ENCODE assay signal across 8 mouse cellular contexts in genomic region chr8:12978726-12979125, GRCm38 (mm10). TPM values are rescaled to one million over a fixed set of nuclear protein-coding genes. Genes with fewer than 3 reads are reported as not detected.
DNase-seq lines count a peak whose midpoint lies in the region; ATAC-seq lines count a peak whose summit lies in the region.

No protein-coding gene starts in this region.

- no peaks in the 10 kb centered on the region for H3K36me3 ChIP-seq in heart, embryonic 14.5 days (ENCODE audit: control insufficient read depth, insufficient read depth, low read length)
- H3K36me3 ChIP-seq in stomach, embryonic 15.5 days = no peaks in the 10 kb centered on the region

- ATAC-seq in heart, embryonic 14.5 days (ENCODE audit: insufficient number of reproducible peaks, insufficient read depth, low FRiP score, low read depth) = 0 out of 2 replicates have a peak, but pooled peaks have one; percentile 23
- ATAC-seq in megakaryocyte, adult 5-6 weeks (ENCODE audit: poor library complexity, severe bottlenecking) = peak; percentile 80
- ATAC-seq in stomach, embryonic 15.5 days (ENCODE audit: insufficient read depth, low FRiP score, low read depth) = 0 out of 2 replicates have a peak, but pooled peaks have one; percentile 44

- 0 out of 2 replicates have a peak, but pooled peaks cover 6% of the 10 kb centered on the region for H3K9me3 ChIP-seq in heart, embryonic 14.5 days (ENCODE audit: control insufficient read depth, low read length)
- no peaks in the 10 kb centered on the region for H3K9me3 ChIP-seq in stomach, embryonic 15.5 days

- H3K4me1 ChIP-seq in heart, embryonic 14.5 days (ENCODE audit: control insufficient read depth in 2 of 2, insufficient read depth in 2 of 2, low read length in 2 of 2) = no peaks in the 10 kb centered on the region
- H3K4me1 ChIP-seq in stomach, embryonic 15.5 days = no peaks in the 10 kb centered on the region

- no peak overlapping the region for H3K27ac ChIP-seq in heart, embryonic 14.5 days (replicated peaks in 1 of 2; ENCODE audit: control insufficient read depth in 1 of 2, insufficient read depth in 1 of 2, low read depth in 2 of 2, low read length in 2 of 2)
- no peak overlapping the region for H3K27ac ChIP-seq in stomach, embryonic 15.5 days

- H3K4me2 ChIP-seq in heart, embryonic 14.5 days (ENCODE audit: low read length) = no peak overlapping the region
- H3K4me2 ChIP-seq in stomach, embryonic 15.5 days = no peak overlapping the region

- peak; percentile 31 for DNase-seq in heart, adult 8-10 months (ENCODE audit: low spot score)
- no peak for DNase-seq in heart, adult 11 months
- DNase-seq in adrenal gland, adult 18-20 months (ENCODE audit: low spot score in 2 of 2) = peak; percentile 32 to 45
- DNase-seq in embryo, embryonic 11 days = peak; percentile 87
- peak; percentile 72 for DNase-seq in kidney, postnatal 10 days

- no peak overlapping the region for H3K4me3 ChIP-seq in heart, embryonic 14.5 days (ENCODE audit: control insufficient read depth in 1 of 2, insufficient read depth in 1 of 2, low read depth in 1 of 2, low read length in 2 of 2)
- no peak overlapping the region for H3K4me3 ChIP-seq in stomach, embryonic 15.5 days (replicated peaks)

- 22% methylated on average over 5 of the region's 5 CpGs for WGBS in heart, embryonic 14.5 days
- 25% methylated on average over 5 of the region's 5 CpGs for WGBS in stomach, embryonic 15.5 days

- no peak overlapping the region for H3K9ac ChIP-seq in heart, embryonic 14.5 days (ENCODE audit: low read length)
- H3K9ac ChIP-seq in stomach, embryonic 15.5 days = no peak overlapping the region

- H3K27me3 ChIP-seq in heart, embryonic 14.5 days (ENCODE audit: control insufficient read depth, insufficient read depth, low read length) = no peaks in the 10 kb centered on the region
- H3K27me3 ChIP-seq in stomach, embryonic 15.5 days (replicated peaks) = no peaks in the 10 kb centered on the region

RNA-seq across cellular contexts. Expression of gene F7, which starts 47.1 kb away (rescaled TPM):
- 1 to 10 TPM in 1 of 4 experiments, under 1 TPM in 2, not detected in 1; 0.22 to 2.2 (median 0.31) TPM for total RNA-seq in heart, adult 8-10 months (2022)
- total RNA-seq in adrenal gland, adult 18-20 months (2021) = 1 to 10 TPM in 1 of 2 experiments, under 1 TPM in 1; 0.48 to 1.2 TPM
- not detected in 2 replicates for polyA plus RNA-seq in heart, embryonic 14.5 days (2014; fragmentation: Nextera tagmentation; extraction: Ambion mirVana)
- total RNA-seq in megakaryocyte, adult 5-6 weeks (2015) = 0.27 and 0.56 TPM in 2 replicates
- total RNA-seq in megakaryocyte, adult 5-6 weeks (2017) = 1.3 TPM in 1 of 2 replicates, not detected in the other
- polyA plus RNA-seq in stomach, embryonic 15.5 days (2015; fragmentation: Nextera tagmentation; extraction: Ambion mirVana) = 0.61 and 0.99 TPM in 2 replicates

RNA-seq across cellular contexts. Expression of gene F10, which starts 58.4 kb away (rescaled TPM):
- total RNA-seq in heart, adult 8-10 months (2022) = 1 to 10 TPM in 1 of 4 experiments, under 1 TPM in 3; 0.35 to 5.7 (median 0.47) TPM
- total RNA-seq in adrenal gland, adult 18-20 months (2021) = 1 to 10 TPM in 1 of 2 experiments, under 1 TPM in 1; 0.83 to 3.1 TPM
- polyA plus RNA-seq in heart, embryonic 14.5 days (2014; fragmentation: Nextera tagmentation; extraction: Ambion mirVana) = 0.96 and 1.2 TPM in 2 replicates
- 50.6 and 57.5 TPM in 2 replicates for total RNA-seq in megakaryocyte, adult 5-6 weeks (2015)
- 98.7 and 109 TPM in 2 replicates for total RNA-seq in megakaryocyte, adult 5-6 weeks (2017)
- 8.9 and 15.3 TPM in 2 replicates for polyA plus RNA-seq in stomach, embryonic 15.5 days (2015; fragmentation: Nextera tagmentation; extraction: Ambion mirVana)

Comparison
In these comparisons a context has a peak if more than half of its experiments do, and no peak if none do; other contexts are left out.
1. ATAC-seq: peak in every context shown above with its lines; median percentile 80 in megakaryocyte, adult 5-6 weeks; 44 in stomach, embryonic 15.5 days; 23 in heart, embryonic 14.5 days.
2. RNA of gene F10, which starts 58.4 kb away (total RNA-seq): 50.6 to 109 TPM in megakaryocyte, adult 5-6 weeks; 0.83 to 3.1 TPM in adrenal gland, adult 18-20 months and 0.35 to 5.7 TPM in heart, adult 8-10 months; every median in the first group is over 4 times any median in the second.